Mouse (Mus musculus) urinary bladder, postnatal 36 days (tissue): ENCODE data around the gene Slc34a2.

Experiments used
- DNase-seq, 2 experiments: peaks; one replicate each; pipeline ENCODE4 v3.0.0; 2022; ENCODE audit warnings: low spot score in 2 of 2, mixed read lengths in 1 of 2

Gene Slc34a2

DNA sequence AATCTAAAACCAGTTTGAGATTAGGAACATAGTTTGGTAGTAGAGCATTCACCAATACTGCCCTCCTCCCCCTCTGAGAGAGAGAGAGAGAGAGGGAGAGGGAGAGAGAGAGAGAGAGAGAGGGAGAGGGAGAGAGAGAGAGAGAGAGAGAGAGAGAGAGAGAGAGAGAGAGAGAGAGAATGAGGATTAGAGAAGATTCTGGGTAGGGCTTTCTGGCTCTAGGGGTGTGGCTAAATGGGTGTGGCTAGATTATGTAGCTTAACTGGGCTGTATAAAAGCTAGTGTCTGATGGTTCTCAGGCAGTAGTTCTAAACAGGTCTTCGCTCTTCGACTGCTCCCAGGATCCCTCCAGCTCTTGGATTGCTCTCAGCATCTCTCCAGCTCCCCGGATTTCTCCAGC is at the start of gene Slc34a2:
TSS of gene Slc34a2 (plus strand) at position 301 of the 400 bp plus-strand sequence.
- no peak for DNase-seq

- no peak for DNase-seq
Measured at GRCm38 (mm10) chr5:52990687-52991341, 47.1 kb upstream of the Slc34a2 start.

GRCm38 (mm10) chr5:52992210-52992897 is 45.5 kb upstream of the Slc34a2 start:
- no peak for DNase-seq

GRCm38 (mm10) chr5:52993490-52994282 is 44.2 kb upstream of the Slc34a2 start:
- DNase-seq: peak in 1 of 2 experiments; percentile 14

DNA sequence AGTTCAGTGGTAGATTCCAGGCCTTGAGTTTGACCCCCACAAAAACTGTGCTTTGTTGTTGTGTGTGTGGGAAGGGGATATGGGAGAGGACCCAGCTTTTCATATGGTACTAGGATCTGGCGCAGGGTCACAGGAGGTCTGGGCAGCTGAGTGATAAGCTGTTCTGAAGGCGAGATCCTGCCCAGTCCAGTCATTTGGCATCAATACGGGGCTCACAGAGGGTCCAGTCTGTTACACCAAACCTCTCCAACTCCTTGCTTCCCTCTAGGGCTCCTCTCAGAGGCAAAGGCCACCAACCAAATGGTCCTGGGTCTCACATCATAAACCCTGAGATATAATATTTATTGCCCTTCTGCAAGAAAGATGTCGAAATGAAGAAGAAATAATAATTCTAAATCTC is 42.4 kb upstream of the Slc34a2 start:
- DNase-seq: no peak

- no peak for DNase-seq
Measured at GRCm38 (mm10) chr5:52996145-52996544, 41.7 kb upstream of the Slc34a2 start.

DNA sequence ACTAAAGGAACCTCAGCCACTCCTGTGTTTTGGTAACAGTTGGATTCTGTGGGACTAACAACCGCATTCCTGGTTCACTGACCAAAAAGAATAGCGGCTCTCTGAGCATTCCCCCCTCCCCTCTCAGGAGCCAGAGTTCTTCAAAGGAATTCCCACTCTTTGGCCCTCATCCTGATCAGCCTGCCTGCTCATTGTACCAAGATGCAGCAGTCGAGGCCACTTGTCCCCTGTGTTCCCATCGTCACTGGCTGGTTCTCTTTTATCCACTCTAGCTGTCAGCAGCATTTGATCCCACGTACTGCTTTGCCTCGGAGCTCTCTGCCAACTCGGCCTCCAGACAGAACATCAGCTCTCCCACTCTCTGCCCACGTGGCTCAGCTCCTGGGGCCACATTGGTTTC is 41.3 kb upstream of the Slc34a2 start:
- no peak for DNase-seq

DNA sequence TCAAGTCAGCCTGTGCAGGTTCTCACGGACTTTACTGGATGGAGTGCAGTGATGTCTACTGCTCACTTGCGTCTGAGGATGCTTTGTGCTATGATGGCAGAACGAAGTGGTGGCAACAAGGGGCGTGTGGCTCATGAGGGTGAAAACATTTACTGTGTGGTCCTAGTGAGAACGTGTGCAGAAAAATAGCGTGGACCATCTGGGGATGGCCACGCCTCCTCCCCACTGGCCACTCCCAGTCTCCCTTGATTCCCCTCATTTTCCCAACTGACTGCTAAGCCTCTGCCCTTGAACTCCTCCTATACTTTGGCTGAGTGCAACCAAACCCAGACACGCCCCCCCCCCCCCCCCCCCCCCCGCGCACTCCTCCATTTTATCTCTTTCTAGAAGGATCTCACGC is 40.8 kb upstream of the Slc34a2 start:
- DNase-seq: no peak

- DNase-seq: no peak
Measured at GRCm38 (mm10) chr5:52998097-52998760, 39.7 kb upstream of the Slc34a2 start.

- no peak for DNase-seq
Measured at GRCm38 (mm10) chr5:53000169-53000872, 37.6 kb upstream of the Slc34a2 start.

DNA sequence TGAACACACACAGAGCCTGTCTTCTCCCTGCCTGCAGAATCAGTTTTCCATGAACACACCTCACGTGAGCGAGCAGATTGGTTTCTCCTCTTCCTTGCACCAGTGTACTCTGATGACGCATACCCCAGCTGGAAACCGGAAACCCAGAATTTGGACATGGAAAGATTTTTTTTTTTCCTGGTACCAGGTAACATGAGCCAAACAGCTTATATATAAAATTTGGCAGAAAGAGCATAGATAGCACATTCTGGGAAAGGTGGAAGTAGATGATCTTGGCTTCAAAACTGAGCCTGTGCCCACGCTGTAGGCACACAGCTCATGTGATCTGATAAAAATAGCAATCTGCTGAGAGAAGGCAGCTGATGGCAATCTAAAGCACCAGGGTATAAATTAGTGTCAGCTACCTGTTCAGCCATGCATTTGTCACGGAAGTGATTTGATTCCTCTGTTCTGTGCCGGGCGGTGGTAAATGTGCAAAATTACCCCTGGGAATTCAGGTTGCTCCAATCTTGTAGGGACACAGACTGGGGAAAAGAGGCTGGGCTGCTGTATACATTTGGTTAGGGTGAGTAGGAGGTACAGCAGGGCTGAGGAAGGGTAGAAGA is 35.2 kb upstream of the Slc34a2 start:
- DNase-seq: peak; percentile 11 to 24

DNA sequence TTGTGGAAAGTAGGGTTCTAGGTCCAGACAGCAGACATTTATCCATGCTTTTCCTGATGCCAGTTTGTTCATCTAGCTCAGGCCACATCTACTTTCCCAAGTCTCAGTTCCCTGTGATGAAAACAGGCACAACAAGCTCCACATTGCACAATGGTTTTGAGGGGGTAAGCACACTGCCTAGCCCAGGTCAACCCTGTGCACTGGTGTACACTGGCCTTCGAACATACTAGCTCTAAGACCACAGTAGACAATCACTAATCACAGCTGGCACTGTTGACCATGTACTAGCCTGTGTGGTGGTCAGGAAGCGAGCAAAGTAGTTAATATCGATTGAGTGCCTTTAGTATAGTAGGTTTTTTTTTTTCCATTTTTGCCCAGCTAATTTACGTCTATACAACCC is 34.4 kb upstream of the Slc34a2 start:
- no peak for DNase-seq

GRCm38 (mm10) chr5:53003981-53004380 is 33.9 kb upstream of the Slc34a2 start:
- no peak for DNase-seq

GRCm38 (mm10) chr5:53009027-53009769 is 28.7 kb upstream of the Slc34a2 start:
- DNase-seq: no peak

- DNase-seq: no peak
Measured at GRCm38 (mm10) chr5:53009770-53010133, 28.1 kb upstream of the Slc34a2 start.

GRCm38 (mm10) chr5:53011327-53011726 is 26.6 kb upstream of the Slc34a2 start:
- no peak for DNase-seq

GRCm38 (mm10) chr5:53016606-53017005 is 21.3 kb upstream of the Slc34a2 start:
- no peak for DNase-seq

GRCm38 (mm10) chr5:53018316-53018715 is 19.6 kb upstream of the Slc34a2 start:
- DNase-seq: no peak

- DNase-seq: no peak
Measured at GRCm38 (mm10) chr5:53023432-53023831, 14.4 kb upstream of the Slc34a2 start.

- DNase-seq: no peak
Measured at GRCm38 (mm10) chr5:53023901-53024300, 14.0 kb upstream of the Slc34a2 start.
